Mouse (Mus musculus): ENCODE measurements at regions not wholly inside any gene's neighbourhood (a gene's known extent, or its start where the extent isn't known, plus 50 kb on each side); places are given as distances from the start of the nearest gene placed in this dataset.

DNA sequence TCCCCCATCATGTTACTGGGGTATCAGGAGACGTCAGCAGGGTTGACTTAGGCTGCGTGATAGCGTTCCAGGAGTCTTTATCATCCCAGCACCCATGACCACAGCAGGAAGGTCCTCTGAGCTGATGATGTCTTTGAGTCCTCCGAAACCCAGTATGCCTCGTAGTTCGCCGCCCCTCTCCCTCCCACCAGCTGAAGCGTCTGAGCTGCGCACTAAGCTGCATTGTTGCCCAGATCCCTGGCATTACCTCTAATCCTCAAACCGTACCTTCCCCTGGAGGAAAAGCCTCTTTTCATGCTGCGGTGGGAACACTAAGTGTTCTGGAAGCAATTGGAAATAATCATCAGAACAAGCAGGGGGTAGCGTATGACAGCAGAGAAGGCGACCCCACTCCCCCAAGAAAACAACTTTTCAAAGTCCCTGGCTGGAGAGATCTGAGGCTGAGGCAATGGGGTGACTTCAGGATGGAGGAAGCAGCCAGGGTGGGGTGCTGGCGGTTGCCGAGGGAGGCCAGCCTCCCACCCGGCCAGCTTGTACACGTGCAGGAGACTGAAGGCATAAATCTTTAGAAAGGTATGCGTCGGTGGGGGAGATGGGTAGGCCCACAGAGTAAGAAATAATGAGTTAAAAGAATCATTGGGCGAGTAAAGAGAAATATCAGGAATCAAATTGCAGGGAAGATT, 93.7 kb upstream of the Lrfn2 start:
- TF ChIP-seq CTCF (IDR thresholded peaks at IDR 0.05; ENCODE audit: borderline replicate concordance, control insufficient read depth, extremely low read depth, insufficient read depth, low read length, poor library complexity), result no peak
- TF ChIP-seq POLR2A (IDR thresholded peaks at IDR 0.05; ENCODE audit: control insufficient read depth, extremely low read depth, insufficient read depth, low read length, poor library complexity), result no peak
